Mouse (Mus musculus): ENCODE results near the gene Zfp947. TPM values are rescaled to one million over a fixed set of nuclear protein-coding genes. Genes with fewer than 3 reads are reported as not detected.
"Not testable (repeated sequence)": the region's sequence is repeated elsewhere in the genome, so short reads cannot be mapped to it uniquely, and the experiment has no call there.

The Zfp947 gene
- total RNA-seq (2012; rRNA removed): 1.1 and 1.3 TPM in 2 replicates
- 5.9 and 7.3 TPM in 2 replicates for total RNA-seq (2014; rRNA removed)
- polyA plus RNA-seq (2012; ENCODE audit: insufficient read length, low read depth): 2.5 and 2.9 TPM in 2 replicates

DNA sequence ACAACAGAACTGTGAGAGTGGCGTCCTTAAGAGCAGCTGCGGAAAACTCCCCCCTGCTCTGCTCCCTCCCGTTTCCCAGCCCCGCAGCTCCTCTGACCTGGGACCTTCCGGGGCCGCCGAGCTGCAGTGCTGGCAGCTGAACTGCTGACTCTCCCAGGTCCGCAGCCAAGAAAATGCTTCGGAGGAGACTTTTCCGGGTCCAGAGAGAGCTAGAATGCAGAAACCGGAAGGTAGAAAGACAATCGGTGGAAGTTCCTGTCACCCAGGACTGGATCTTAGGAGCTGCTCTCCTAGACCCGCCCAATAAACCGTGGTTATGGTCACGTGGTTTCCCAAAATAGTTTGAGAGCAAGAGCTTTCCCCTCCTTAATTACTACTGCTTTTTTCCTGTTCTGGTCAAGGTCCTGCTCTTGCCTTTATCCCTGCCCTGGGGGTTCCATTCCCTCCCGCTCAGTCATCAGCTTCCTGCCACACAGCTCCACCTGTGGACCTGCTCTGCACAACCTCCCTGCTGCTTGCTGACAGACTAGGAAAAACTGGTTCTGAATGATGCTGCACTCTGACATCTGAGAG, at the start of gene Zfp947:
Gene Zfp947 (minus strand): TSS at position 469 of the 573 bp plus-strand sequence.
- H3K36me3 ChIP-seq (replicated peaks in 1 of 2; ENCODE audit: control insufficient read depth in 1 of 2, insufficient read depth in 1 of 2, low read length in 1 of 2); H3K4me1 ChIP-seq (ENCODE audit: control insufficient read depth in 1 of 2, insufficient read depth in 2 of 2); H3K27me3 ChIP-seq (replicated peaks); in situ Hi-C loops (cut with MboI; ENCODE audit: low pct_ligation_motif_present, low pct_unique_long_range_greater_than_20kb, low sequenced_read_pairs); H3K9me3 ChIP-seq (replicated peaks; ENCODE audit: low read length); dilution Hi-C loops (cut with MboI; ENCODE audit: extremely low pct_ligation_motif_present, extremely low pct_unique_long_range_greater_than_20kb, low sequenced_read_pairs); H3K79me2 ChIP-seq (replicated peaks; ENCODE audit: control insufficient read depth, extremely low read depth, insufficient read depth, poor library complexity, severe bottlenecking); H3K27ac ChIP-seq (ENCODE audit: insufficient read depth, low read depth): not testable (repeated sequence)
- Histone ChIP-seq H3K4me2 (ENCODE audit: insufficient read depth, low read depth, poor library complexity, severe bottlenecking) (peak within 1 kb of the TSS; percentile 17; the same call in 1 of the 2 replicates), H3K9ac (ENCODE audit: insufficient read depth, low read depth) (peak within 1 kb of the TSS; percentile 64), H3K4me3 (replicated peaks in 1 of 3; ENCODE audit: low read depth in 2 of 3, low read length in 2 of 3, poor library complexity in 1 of 3) (peak within 1 kb of the TSS; percentile 49 to 56 (median 52))
- TF ChIP-seq BHLHE40 (IDR thresholded peaks at IDR 0.05; ENCODE audit: low read depth, low read length) (peak; percentile 50), USF1 (IDR thresholded peaks at IDR 0.05; ENCODE audit: low read depth, low read length) (peak; percentile 72), MAX (IDR thresholded peaks at IDR 0.05; ENCODE audit: low read length) (peak; percentile 69), MEF2A (IDR thresholded peaks at IDR 0.05; ENCODE audit: borderline replicate concordance, low read depth, low read length) (peak; percentile 75), POLR2A (IDR thresholded peaks at IDR 0.05; ENCODE audit: low read depth, low read length) (0 out of 2 replicates have a peak, but pooled peaks have one; percentile 27), NELFE (IDR thresholded peaks at IDR 0.05; ENCODE audit: low read depth, low read length) (0 out of 2 replicates have a peak, but pooled peaks have one; percentile 36), USF2 (conservative IDR thresholded peaks at IDR 0.05; ENCODE audit: low read depth, low read length) (peak; percentile 74)
- DNase-seq (ENCODE audit: extremely low read depth): peak; percentile 48

DNA sequence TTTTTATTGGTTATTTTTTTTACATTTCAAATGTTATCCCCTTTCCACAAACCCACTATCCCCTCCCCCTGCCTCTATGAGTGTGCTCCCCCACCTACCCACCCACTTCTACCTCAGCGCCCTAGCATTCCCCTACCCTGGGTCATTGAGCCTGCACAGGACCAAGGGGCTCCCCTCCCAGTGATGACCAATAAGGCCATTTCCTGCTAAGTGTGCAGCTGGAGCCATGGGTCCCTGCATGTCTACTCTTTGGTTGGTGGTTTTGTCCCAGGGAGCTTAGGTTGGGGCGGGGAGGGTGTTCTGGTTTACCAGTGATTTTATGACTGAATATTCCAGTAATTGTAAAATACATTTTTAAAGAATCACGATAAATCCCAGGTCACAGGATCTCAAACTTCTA, 686 bp downstream of the Zfp947 start:
- dilution Hi-C loops (cut with MboI; ENCODE audit: extremely low pct_ligation_motif_present, extremely low pct_unique_long_range_greater_than_20kb, low sequenced_read_pairs); H3K36me3 ChIP-seq (replicated peaks in 1 of 2; ENCODE audit: control insufficient read depth in 1 of 2, insufficient read depth in 1 of 2, low read length in 1 of 2); H3K4me1 ChIP-seq (ENCODE audit: control insufficient read depth in 1 of 2, insufficient read depth in 2 of 2); H3K9me3 ChIP-seq (replicated peaks; ENCODE audit: low read length); H3K27ac ChIP-seq (ENCODE audit: insufficient read depth, low read depth); H3K27me3 ChIP-seq (replicated peaks); in situ Hi-C loops (cut with MboI; ENCODE audit: low pct_ligation_motif_present, low pct_unique_long_range_greater_than_20kb, low sequenced_read_pairs); H3K79me2 ChIP-seq (replicated peaks; ENCODE audit: control insufficient read depth, extremely low read depth, insufficient read depth, poor library complexity, severe bottlenecking): not testable (repeated sequence)
- peak overlapping the region; percentile 64; the same call in 1 of the 2 replicates for H3K9ac ChIP-seq (ENCODE audit: insufficient read depth, low read depth)
- peak; percentile 0 for DNase-seq (ENCODE audit: extremely low read depth)
- H3K4me2 ChIP-seq (ENCODE audit: insufficient read depth, low read depth, poor library complexity, severe bottlenecking): 0 out of 2 replicates have a peak overlapping the region, but pooled peaks have one; percentile 15
- peak overlapping the region; percentile 49 to 56 (median 52) for H3K4me3 ChIP-seq (replicated peaks in 1 of 3; ENCODE audit: low read depth in 2 of 3, low read length in 2 of 3, poor library complexity in 1 of 3)

DNA sequence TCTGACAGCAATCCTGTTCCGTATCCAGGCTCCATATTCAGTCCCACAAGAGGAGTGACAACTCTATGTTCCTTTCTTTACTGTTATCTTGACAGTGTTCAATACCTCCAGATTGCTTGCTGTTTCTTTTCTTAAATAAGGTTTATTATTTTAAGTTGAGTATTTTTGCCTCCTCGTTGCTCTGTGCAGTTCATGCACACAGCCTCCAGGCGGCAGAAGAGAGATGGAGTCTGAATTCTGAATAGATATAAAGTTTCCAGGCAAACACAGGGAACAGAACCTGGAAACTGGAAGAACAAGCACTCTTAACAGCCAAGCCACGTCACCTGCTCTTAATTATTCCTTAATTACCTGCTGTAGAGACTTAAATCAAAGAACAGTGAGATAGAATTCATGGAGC, 12.0 kb downstream of the Zfp947 start:
- H3K9me3 ChIP-seq (replicated peaks; ENCODE audit: low read length); in situ Hi-C loops (cut with MboI; ENCODE audit: low pct_ligation_motif_present, low pct_unique_long_range_greater_than_20kb, low sequenced_read_pairs); H3K27me3 ChIP-seq (replicated peaks); DNase-seq (ENCODE audit: extremely low read depth); H3K36me3 ChIP-seq (replicated peaks in 1 of 2; ENCODE audit: control insufficient read depth in 1 of 2, insufficient read depth in 1 of 2, low read length in 1 of 2); dilution Hi-C loops (cut with MboI; ENCODE audit: extremely low pct_ligation_motif_present, extremely low pct_unique_long_range_greater_than_20kb, low sequenced_read_pairs); H3K4me1 ChIP-seq (ENCODE audit: control insufficient read depth in 1 of 2, insufficient read depth in 2 of 2); H3K9ac ChIP-seq (ENCODE audit: insufficient read depth, low read depth); H3K27ac ChIP-seq (ENCODE audit: insufficient read depth, low read depth); H3K79me2 ChIP-seq (replicated peaks; ENCODE audit: control insufficient read depth, extremely low read depth, insufficient read depth, poor library complexity, severe bottlenecking); H3K4me2 ChIP-seq (ENCODE audit: insufficient read depth, low read depth, poor library complexity, severe bottlenecking); H3K4me3 ChIP-seq (replicated peaks in 1 of 3; ENCODE audit: low read depth in 2 of 3, low read length in 2 of 3, poor library complexity in 1 of 3): not testable (repeated sequence)

All from CH12.LX (cell line).